Mouse (Mus musculus) ZHBTc4 (cell line): ENCODE measurements around the gene Dpp8.
"Not testable (repeated sequence)": the region's sequence is repeated elsewhere in the genome, so short reads cannot be mapped to it uniquely, and the experiment has no call there.

Experiments
- DNase-seq: peaks from one replicate; pipeline ENCODE4 v3.0.0-alpha.2; 2011; ENCODE audit warnings: low read depth, low spot score

Gene Dpp8

GRCm38 (mm10) chr9:65032269-65033108, at the start of gene Dpp8:
Gene Dpp8, plus strand, starts transcription at chr9:65032414.
- DNase-seq: peak; percentile 98

DNA sequence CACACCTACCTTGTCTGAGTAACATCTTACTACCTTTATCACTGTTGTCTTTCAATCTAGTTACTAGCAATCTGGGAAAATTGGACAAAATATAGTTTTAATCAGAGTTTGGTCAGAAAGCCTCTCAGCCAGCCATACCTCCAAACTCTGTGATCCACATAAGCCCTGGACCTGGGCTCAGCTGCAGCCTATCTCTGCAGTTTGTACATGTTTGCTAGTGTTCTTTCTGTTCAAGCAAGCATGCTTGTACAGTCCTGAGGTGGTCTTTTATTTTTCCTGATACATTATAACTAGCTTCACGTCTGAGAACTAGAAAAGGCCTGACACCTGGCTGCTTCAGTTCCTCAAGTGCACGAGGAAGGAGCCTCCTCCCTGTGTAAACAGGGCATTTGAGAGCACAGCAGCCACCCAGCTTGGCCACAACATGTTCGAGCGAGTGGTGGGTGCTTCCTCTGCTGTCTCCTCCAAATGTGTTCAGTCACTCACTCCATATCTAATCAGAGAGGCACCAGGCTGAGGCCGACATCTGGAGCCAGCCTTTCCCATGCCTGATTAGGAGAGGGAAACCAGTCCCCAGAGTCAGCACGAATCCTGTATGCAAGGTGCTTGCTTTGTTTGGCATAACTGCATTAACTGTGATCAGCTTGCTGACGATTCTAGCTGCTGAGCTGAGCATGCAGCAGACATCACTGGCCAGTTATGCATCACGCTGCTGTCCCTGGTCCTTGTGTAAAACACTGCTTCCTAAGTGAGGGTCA, 47.0 kb upstream of the Dpp8 start:
- no peak for DNase-seq

- no peak for DNase-seq
Measured at GRCm38 (mm10) chr9:64985807-64986206, 46.4 kb upstream of the Dpp8 start.

DNA sequence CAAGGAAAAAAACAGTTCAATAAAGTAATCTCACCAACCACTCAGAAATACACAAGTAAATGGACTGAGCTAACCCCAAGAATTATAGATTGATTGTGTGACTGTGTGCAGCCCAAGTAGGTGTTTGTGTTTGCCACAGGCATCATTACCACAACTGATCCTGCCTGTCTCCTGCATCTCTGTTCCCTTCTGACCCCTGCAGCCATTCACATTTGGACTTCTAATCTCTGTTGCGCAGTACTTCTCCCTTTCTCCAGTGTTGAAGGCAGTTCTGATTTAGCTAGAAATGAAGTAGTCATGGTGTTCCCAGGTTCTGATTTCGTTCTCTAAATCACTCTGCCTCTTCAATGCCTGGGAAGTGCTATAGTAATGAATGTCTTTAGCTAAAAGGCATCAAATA, 44.6 kb upstream of the Dpp8 start:
- no peak for DNase-seq

DNA sequence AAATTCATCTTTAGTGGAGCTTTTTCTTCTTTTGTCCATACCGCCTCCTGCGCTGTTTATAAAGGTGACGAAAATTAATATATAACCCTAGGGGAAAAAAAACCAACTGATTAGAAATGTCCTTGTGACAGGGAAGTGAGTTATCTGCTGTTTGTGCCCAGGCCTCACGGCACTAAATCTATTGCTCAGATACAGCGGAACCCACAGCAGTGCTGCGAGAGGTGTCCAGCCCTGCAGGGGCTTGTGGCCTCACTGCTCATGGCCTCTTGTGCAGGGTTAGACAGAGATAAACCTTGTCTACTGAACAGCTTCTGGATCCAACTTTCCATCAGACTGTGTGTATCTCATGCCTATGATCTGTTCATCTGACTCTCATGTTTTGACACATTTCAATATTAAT, 43.8 kb upstream of the Dpp8 start:
- DNase-seq: no peak

GRCm38 (mm10) chr9:64990291-64990690, 41.9 kb upstream of the Dpp8 start:
- no peak for DNase-seq

GRCm38 (mm10) chr9:64995464-64995863, 36.8 kb upstream of the Dpp8 start:
- not testable (repeated sequence) for DNase-seq

GRCm38 (mm10) chr9:65001481-65001880, 30.7 kb upstream of the Dpp8 start:
- no peak for DNase-seq

DNA sequence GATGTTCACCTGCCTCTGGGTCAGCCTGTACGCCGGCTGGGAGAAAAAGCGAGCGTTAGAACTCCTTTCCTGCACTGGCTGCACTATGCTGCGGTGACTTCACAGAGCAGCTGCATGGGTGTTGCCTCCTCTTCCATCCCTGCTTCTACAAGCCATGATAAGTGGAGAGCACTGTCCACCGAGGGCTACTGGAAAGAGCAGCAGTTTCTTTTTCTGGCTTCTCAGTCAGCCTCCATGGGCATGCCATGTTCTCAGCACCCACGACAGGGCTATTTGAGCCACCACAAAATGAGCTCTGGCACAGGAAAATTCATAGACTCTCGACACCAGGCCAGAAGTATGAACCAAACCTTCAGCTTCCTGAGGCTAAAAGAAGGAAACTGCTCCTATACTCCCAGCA, 26.5 kb upstream of the Dpp8 start:
- DNase-seq: no peak

DNA sequence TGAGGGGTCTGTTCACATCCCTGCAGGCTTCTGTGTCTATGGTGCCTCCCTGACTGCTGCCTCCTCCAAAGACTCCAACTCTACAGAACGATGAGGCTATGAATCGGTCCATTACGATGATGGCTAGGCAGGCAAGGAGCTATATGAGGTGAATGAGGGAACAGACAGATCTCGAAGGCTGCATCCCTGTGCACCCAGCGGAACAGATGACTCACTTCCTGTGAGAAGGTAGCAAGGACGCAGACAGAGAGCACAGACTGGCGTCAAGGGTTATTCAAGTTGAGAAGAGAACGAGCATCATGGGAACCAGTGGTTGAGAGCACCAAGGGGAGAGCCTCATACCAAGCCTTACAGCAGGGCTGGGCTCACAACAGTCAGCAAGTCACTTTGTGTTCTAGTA, 21.6 kb upstream of the Dpp8 start:
- DNase-seq: no peak

GRCm38 (mm10) chr9:65011304-65011703, 20.9 kb upstream of the Dpp8 start:
- DNase-seq: peak; percentile 69

GRCm38 (mm10) chr9:65015461-65016222, 16.6 kb upstream of the Dpp8 start:
- no peak for DNase-seq

- DNase-seq: no peak
Measured at GRCm38 (mm10) chr9:65016241-65016977, 15.8 kb upstream of the Dpp8 start.

DNA sequence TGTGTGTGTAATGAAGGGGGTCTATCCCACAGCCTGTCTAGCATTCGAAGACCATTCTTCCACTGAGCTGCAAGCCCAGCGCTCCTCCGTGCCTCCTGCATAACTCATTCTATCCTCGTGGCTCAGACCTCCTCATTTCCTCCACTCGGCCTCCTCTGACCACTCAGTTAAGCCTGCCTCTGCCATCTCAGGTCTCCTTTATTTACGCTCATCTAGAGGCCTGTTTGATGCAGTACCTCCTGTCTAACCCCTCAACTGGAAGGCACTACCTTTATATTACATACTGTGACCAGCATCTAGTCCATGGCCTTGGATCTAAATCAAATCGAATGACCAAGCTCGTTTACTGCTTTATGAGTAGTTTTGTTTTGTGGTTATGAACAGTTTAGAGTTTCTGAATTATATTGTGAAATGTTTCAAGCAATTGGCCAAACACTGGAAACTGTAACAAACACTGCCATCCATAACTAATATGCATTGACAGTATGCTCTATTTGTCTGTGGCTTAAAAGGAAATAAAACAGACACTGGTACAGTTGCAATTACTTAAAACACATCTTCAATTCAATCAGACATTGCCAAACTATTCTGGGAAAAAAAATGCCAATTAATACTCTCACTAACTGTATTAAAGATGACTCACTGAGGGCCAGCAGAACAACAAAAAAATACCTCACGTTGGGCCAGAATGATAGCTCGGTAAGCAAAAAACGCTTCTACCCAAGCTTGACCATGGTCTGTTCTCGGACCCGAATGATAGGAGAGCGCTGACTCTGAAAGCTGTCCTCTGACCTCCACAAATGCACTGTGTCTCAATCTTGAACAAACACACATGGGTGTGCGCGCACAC, 15.0 kb upstream of the Dpp8 start:
- no peak for DNase-seq

- no peak for DNase-seq
Measured at GRCm38 (mm10) chr9:65017896-65018295, 14.3 kb upstream of the Dpp8 start.

GRCm38 (mm10) chr9:65018588-65019121, 13.6 kb upstream of the Dpp8 start:
- no peak for DNase-seq

GRCm38 (mm10) chr9:65019146-65019545, 13.1 kb upstream of the Dpp8 start:
- no peak for DNase-seq

GRCm38 (mm10) chr9:65020128-65020527, 12.1 kb upstream of the Dpp8 start:
- no peak for DNase-seq

DNA sequence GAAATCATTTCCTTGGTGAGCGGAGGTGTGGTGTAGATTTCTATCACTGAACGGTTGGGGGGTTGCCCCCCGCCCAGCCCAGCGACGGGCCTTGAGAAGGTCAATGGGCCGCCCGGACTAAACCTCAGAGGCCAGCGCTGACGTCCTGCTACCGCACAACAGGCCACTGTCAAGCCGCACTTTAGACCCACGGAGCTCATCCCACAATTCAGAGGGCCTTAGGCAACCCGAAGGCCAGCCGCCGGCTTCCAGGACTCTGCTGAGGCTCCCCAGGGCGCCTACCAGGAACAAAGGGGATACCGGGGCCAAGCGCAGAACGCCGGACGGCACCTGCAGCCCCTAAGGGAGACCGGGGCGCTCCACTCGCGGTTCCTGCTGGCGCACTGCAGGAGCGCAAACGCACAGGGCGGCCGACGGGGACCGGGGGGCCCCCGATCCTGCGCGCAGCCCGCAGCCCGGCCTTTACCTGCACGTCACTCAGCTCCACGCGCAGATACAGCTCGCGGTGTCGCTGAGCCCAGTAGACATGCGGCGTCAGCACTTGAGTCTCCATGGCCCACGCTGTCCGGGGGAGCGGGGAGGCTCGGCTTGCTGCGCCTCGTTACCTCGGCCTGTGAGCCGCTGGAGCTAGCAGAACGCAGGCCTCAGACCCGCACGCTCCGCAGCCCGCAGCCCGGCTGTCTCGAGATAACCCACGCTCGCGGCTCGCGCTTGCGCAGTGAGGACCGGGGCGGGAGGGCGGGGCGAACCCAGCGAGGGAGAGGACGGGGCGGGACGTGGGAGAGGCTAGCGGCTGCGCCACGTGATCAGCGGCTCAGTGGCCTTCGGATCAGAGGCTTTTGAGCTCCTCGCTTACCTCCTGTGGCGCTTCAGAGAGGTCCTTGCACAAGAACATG, 11.0 kb upstream of the Dpp8 start, which contains the start of gene Hacd3:
Gene Hacd3 (minus strand): TSS at position 703 of the 896 bp plus-strand sequence.
- peak; percentile 98 for DNase-seq
